Mouse (Mus musculus) megakaryocyte, embryonic 14.5 days (primary cell): ENCODE measurements at regions not wholly inside any gene's neighbourhood (a gene's known extent, or its start where the extent isn't known, plus 50 kb on each side); places are given as distances from the start of the nearest gene placed in this dataset.

Experiments
- H3K27me3 ChIP-seq: replicated peaks from 2 replicates; pipeline ENCODE3; 2012; ENCODE audit warnings: inconsistent platforms
- H3K36me3 ChIP-seq: replicated peaks from 2 replicates; pipeline ENCODE3; 2012; ENCODE audit warnings: low read length, inconsistent platforms, mixed read lengths
- H3K4me1 ChIP-seq: 2 replicates; pipeline ENCODE4 v1.6.1; 2012; ENCODE audit warnings: inconsistent platforms
- H3K4me3 ChIP-seq: replicated peaks from 2 replicates; pipeline ENCODE3; 2012; ENCODE audit warnings: moderate library complexity, mild to moderate bottlenecking, inconsistent platforms
- H3K9me3 ChIP-seq: 2 replicates; pipeline ENCODE4 v1.6.1; 2012; ENCODE audit warnings: inconsistent platforms
- FLI1 ChIP-seq: IDR thresholded peaks from 2 replicates; pipeline ENCODE4 v1.6.1; 2012; ENCODE audit warnings: low read length, inconsistent platforms, mixed read lengths
- GATA1 ChIP-seq: IDR thresholded peaks from 3 replicates; pipeline ENCODE4 v1.6.1; 2012; ENCODE audit warnings: mixed read lengths, low read length, inconsistent platforms, borderline replicate concordance

DNA sequence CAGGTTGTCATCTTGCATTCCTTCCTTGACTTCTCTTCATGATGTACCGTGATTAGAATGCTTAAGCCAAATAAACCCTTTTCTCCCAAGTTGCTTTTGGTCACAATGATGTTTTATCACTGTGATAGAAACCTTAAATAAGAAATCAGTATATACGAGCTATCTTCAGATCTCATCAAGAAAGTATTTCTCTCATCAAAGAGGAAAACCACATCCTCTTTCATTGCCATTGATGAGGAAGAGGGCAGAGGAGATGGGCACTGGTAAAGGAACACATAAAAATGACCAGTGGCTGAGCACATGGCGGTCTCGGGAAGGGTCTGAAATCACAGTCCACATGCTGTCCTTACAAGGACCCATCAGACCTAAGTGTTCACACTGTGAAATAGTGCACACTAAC, 296.2 kb upstream of the Nrip1 start:
- Histone ChIP-seq H3K4me3 (no peak overlapping the region), H3K36me3 (no peaks in the 10 kb centered on the region), H3K4me1 (no peaks in the 10 kb centered on the region), H3K27me3 (no peaks in the 10 kb centered on the region), H3K9me3 (no peaks in the 10 kb centered on the region)
- TF ChIP-seq GATA1 = no peak
- TF ChIP-seq FLI1 = no peak

DNA sequence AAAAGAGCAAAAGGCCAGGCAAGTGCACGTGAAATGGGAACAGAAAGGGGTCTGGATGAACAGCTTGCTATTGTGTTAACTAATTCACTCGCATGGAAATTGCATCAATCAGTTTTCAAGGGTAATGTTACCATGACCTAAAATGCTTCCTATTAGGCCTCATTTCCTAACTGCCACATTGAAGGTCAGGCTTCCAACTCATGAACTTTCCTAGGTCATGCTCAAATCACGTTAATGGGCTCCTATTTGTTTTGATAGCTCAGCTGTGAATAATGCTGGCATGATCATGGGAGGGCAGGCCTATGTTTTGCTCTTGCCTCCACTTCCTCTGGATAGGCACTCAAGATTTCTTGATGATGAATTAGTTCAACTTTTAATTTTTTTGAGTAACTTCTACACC, 293.4 kb upstream of the Nrip1 start:
- TF ChIP-seq FLI1 (no peak), GATA1 (no peak)
- no peaks in the 10 kb centered on the region for H3K4me1 ChIP-seq
- H3K4me3 ChIP-seq = no peak overlapping the region
- no peaks in the 10 kb centered on the region for H3K36me3 ChIP-seq
- no peaks in the 10 kb centered on the region for H3K27me3 ChIP-seq
- H3K9me3 ChIP-seq = no peaks in the 10 kb centered on the region

DNA sequence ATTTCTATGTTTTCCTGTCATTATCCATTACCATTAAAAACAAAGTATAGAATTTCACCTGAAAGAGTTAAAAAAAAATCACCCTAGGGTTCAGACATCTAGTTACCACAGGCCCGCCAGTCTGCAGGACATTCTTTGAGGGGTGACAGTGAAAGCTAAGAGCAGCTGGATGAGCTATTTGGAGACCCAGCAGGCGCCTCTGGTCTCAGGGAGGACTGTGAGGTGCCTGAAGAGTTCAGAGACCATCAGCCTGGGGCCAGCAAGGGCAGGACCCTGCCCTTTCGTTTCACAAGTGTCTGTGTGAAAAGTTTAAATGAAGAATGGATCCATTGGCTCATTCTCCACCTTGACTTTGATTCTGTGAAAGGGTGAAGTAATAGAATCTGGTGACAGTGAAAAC, 281.5 kb upstream of the Nrip1 start:
- Histone ChIP-seq H3K4me1 (no peaks in the 10 kb centered on the region), H3K4me3 (no peak overlapping the region), H3K36me3 (no peaks in the 10 kb centered on the region), H3K9me3 (no peaks in the 10 kb centered on the region), H3K27me3 (no peaks in the 10 kb centered on the region)
- no peak for TF ChIP-seq FLI1
- TF ChIP-seq GATA1 = no peak

DNA sequence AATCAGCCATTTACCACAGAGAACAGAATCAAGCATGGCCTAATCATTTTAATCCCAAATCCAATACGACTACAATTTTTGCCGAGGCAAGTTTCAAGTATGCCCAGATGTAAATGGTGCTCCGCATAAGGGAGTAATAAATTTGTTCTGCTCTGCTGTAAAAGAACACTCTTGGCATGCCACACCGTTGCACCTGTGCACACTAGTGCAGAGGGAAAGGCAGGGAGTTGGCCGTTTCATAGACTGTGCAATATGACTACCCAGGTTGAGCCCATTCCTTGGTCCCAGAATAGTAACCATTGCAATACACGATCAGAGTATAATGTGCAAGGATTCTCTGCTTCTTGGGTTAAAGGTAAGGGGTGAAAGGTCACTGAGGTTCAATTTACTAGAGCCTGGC, 270.7 kb upstream of the Nrip1 start:
- H3K4me3 ChIP-seq = no peak overlapping the region
- no peaks in the 10 kb centered on the region for H3K4me1 ChIP-seq
- H3K27me3 ChIP-seq = no peaks in the 10 kb centered on the region
- no peak for TF ChIP-seq GATA1
- no peak for TF ChIP-seq FLI1
- peaks cover 5% of the 10 kb centered on the region; the same call in 1 of the 2 replicates for H3K9me3 ChIP-seq
- no peaks in the 10 kb centered on the region for H3K36me3 ChIP-seq

DNA sequence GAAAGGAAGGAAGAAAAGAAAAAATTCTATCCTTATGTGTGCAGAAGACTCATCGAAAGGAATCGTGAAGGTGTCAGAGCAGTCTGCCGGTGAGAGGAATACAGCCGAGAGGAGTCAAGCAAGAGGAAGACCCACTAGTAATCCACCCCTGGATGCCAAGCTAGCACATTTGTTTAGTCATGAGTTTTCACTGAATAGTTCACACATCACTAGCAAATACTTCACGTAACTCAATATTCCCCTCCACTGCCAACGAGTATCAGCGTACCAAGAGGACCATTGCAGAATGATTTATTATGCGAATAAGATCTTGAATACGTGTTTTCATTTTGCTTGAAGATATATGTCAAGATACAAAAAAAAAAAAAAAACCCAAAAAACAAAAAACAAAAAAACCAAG, 270.2 kb upstream of the Nrip1 start:
- no peaks in the 10 kb centered on the region for H3K27me3 ChIP-seq
- no peak for TF ChIP-seq FLI1
- no peak for TF ChIP-seq GATA1
- H3K36me3 ChIP-seq = no peaks in the 10 kb centered on the region
- H3K4me1 ChIP-seq = no peaks in the 10 kb centered on the region
- H3K9me3 ChIP-seq = peaks cover 5% of the 10 kb centered on the region; the same call in 1 of the 2 replicates
- no peak overlapping the region for H3K4me3 ChIP-seq

DNA sequence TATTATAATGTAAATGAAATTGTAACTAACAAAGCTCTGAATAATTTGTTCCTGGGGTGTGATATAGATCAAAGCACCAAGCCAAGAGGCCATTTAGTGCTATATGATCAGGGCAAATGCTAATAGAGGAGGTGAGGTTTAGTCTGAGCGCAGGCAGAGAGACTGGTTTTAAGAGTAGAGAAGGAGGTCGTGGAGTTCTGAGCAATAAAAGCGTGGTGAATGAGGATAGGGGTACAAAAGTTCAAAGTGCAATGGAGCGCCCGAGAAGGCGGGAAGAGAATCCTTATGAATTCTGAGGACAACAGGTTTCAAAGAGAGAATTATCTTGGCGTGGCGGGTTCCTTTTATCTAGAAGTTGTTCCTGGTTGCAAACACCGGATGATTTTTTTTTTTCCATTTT, 261.5 kb upstream of the Nrip1 start:
- no peaks in the 10 kb centered on the region for H3K4me1 ChIP-seq
- TF ChIP-seq FLI1 (no peak), GATA1 (no peak)
- H3K4me3 ChIP-seq = no peak overlapping the region
- H3K9me3 ChIP-seq = no peaks in the 10 kb centered on the region
- H3K27me3 ChIP-seq = no peaks in the 10 kb centered on the region
- no peaks in the 10 kb centered on the region for H3K36me3 ChIP-seq

DNA sequence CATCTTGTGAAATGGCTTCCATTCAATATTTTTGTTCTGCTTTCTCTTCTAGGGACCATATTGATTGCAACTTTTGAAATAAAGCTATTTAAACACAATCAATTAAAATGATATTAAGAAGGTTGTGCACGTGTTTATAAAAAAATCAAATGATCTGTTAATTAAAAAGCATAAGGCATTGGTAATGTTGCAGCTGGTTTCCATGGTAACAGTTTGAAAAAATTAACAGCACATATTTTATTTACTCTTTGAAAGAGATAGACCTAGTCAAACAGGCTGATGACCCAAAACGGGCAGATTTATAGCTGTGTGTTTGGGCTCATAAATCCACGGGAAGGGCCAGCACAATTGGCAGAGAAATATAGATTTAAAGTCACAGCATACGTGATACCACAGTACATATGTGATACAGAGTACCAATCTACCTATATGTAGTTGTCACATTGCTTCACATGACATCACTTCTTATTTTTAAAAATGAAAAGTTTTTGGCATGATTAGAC, 260.6 kb upstream of the Nrip1 start:
- Histone ChIP-seq H3K4me3 (no peak overlapping the region), H3K36me3 (no peaks in the 10 kb centered on the region)

DNA sequence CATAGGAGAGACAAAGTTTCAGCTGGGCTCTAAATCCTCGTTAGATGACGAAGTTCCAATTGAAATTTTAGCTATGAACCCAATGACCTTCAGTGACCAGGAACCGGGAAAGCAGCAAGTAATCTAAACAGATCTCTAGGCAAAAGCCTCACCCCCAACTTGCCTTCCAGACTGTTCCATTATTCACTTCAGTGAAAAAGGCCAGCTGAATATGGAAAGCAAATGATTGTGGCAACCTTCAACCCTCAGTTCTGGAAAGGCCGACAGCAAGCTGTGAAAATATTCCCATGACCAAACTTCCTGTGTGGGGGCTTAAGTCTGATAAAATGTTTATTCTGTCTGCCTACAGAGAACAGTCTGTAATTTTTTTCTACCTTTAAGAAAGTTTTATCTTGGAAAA, 252.5 kb upstream of the Nrip1 start:
- H3K4me3 ChIP-seq = no peak overlapping the region
- TF ChIP-seq GATA1 = no peak
- no peak for TF ChIP-seq FLI1
- H3K4me1 ChIP-seq = no peaks in the 10 kb centered on the region
- H3K9me3 ChIP-seq = no peaks in the 10 kb centered on the region
- H3K27me3 ChIP-seq = no peaks in the 10 kb centered on the region
- no peaks in the 10 kb centered on the region for H3K36me3 ChIP-seq

More for the DNA sequence above, 260.6 kb upstream of the Nrip1 start:
- Histone ChIP-seq H3K9me3 (no peaks in the 10 kb centered on the region), H3K27me3 (no peaks in the 10 kb centered on the region), H3K4me1 (no peaks in the 10 kb centered on the region)
- no peak for TF ChIP-seq FLI1
- no peak for TF ChIP-seq GATA1

DNA sequence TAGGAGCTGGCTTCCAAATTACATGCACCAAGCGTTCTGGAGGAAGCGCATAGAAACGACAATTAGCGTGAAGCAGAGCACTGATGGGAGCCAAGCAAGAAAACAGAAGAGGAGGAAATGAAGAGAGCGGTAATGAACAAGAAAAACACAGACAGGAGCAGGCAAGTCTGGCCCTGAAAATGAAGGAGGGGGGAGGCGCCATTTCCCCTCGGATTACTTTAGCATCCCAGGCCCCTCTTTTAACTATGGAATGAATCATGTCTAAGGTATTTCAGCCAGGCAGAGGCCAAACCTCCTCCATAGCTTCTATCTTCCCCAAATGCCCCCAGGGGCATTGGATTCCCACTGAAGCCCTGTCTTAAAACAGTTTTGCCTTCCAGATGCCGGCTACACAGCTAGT, 248.1 kb upstream of the Nrip1 start:
- Histone ChIP-seq H3K4me1 (no peaks in the 10 kb centered on the region), H3K4me3 (no peak overlapping the region), H3K27me3 (no peaks in the 10 kb centered on the region), H3K9me3 (peaks cover 6% of the 10 kb centered on the region), H3K36me3 (no peaks in the 10 kb centered on the region)
- TF ChIP-seq GATA1 (no peak), FLI1 (no peak)

DNA sequence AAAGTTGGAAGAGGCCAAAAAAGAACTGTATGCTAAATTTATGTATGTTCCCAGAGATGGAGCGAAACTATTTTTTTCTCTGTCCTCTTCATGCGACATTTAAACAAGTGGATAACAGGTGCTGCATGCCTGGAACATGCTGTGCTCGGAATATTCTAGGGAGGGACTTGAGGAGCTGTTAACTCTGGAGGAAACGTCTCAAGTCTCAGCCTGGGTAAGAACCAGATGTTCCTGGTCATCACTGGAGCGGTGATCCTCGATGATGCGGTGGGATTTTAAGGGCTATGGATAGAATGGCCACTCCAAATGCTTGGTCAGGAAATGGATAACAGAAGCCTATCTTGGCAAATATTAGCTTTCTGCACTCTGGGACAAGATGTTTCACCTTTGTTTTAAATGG, 244.7 kb upstream of the Nrip1 start:
- Histone ChIP-seq H3K4me3 (no peak overlapping the region), H3K36me3 (no peaks in the 10 kb centered on the region), H3K4me1 (no peaks in the 10 kb centered on the region), H3K27me3 (no peaks in the 10 kb centered on the region), H3K9me3 (peaks cover 6% of the 10 kb centered on the region)
- TF ChIP-seq GATA1 (no peak), FLI1 (no peak)

DNA sequence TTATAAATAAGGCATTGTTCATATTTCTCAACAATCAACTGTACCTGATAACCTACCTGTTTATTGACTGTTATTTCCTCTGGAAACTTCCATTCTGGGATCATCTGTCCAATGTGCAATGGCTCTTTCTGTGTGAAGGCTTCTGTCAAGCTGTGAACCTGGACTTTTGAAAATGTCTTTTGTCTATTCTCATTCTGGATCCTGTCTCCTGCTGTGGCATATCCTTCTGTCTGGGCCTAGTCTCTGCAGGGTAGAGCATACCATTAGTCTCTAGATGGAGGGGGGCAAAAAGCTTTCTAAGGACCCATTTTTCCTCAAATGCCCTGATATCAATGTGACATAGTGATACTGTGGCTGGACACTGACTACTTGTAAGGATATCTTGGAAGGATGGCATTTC, 237.4 kb upstream of the Nrip1 start:
- no peaks in the 10 kb centered on the region for H3K4me1 ChIP-seq
- TF ChIP-seq FLI1 (no peak), GATA1 (no peak)
- H3K36me3 ChIP-seq = no peaks in the 10 kb centered on the region
- H3K9me3 ChIP-seq = no peaks in the 10 kb centered on the region
- no peaks in the 10 kb centered on the region for H3K27me3 ChIP-seq
- H3K4me3 ChIP-seq = no peak overlapping the region
